Mouse (Mus musculus) spleen, postnatal 14 days (tissue): ENCODE results near the gene Sdhb.

Experiments used
- DNase-seq, 2 experiments: peaks; one replicate each; pipeline ENCODE4 v3.0.0; 2021 to 2022; ENCODE audit warnings: low spot score in 2 of 2

Sdhb gene

GRCm38 (mm10) chr4:140977886-140978692 is 17.1 kb downstream of the Sdhb start:
- no peak for DNase-seq

DNA sequence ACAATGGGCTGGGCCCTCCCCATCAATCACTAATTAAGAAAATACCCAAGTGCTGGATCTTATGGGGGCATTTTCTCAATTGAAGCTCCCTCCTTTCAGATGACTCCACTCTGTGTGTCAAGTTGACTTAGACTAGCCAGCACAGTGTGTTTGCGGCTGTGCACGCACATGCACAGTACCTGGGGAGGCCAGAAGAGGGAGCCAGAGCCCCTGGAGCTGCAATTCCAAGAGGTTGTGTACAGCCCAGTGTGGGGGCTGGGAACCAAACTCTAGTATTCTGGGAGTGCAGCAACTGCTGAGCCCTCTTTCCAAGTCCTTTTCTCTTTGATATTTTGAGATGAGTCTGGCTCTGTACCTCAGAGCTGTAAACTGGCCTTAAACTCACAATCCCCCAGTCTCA is 20.6 kb downstream of the Sdhb start:
- no peak for DNase-seq

DNA sequence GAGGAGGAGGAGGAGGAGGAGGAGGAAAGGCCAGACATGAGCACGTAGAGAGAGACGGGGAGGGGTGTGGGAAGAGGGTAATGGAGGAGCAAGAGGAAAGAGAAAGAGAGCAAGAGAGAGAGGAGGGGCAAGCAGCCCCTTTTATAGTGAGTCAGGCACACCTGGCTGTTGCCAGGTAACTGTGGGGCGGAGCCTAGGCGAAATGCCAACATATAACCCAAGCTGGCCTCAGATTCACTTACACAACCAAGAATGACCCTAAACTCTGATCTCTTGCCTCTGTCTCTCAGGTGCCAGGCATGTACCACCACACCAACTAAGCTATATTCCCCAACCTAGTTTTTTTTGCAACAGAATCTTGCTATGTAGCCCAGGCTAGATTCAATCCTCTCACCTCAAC is 21.8 kb downstream of the Sdhb start:
- no peak for DNase-seq

DNA sequence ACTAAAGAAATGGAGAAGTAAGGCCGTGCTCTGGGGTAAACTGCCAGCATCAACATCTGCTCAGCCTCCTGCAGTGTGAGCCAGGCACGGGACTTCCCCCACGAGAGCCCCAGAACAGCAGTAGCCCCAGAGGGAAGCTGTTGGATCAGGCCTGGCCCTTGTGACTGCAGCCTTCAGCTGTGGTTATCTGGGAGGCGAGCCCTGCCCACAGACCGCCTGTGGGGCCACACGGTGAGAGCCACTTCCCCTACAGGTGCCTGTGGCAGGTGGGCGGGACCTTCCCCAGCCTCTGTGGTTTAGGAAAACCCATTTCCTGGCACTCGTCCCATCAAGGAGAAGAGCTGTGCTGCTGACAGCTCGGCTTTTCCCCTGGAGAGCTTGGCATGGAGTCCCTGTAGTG is 22.4 kb downstream of the Sdhb start:
- peak; percentile 50 to 59 for DNase-seq

- DNase-seq: no peak
Measured at GRCm38 (mm10) chr4:140984544-140984943, 23.5 kb downstream of the Sdhb start.

DNA sequence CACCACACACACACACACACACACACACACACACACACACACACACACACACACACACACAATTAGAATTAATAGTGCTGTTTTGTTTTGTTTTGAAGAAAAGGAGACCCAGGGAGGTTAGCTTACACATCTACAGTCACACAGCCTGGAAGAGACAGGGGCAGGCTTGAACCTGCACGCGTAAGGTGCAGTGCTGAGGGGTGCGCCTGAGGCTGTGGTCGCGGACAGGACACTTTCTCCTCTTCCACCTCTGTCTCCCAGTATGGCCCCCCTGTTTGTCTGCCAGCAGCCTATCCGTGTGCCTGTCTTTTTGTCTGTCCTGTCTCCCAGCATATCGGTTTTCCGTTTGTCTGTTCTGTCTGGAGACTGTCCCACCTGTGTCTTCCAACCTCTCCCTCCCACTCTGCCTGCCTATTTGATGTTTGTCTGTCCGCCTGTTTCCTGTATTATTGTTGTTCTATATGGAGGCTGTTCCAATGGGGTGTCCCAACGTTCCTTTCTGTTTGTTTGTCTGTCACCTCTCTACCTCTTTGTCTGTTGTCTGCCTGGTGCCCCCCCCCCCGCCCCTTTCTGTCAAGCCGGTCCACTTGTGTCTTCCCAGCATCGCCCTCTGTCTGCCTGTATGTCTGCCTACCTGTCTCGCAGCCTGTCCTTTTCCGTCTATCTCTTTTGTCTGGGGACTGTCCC is 25.2 kb downstream of the Sdhb start:
- no peak for DNase-seq

- peak; percentile 78 to 89 for DNase-seq
Measured at GRCm38 (mm10) chr4:140986711-140987395, 25.9 kb downstream of the Sdhb start, which contains the start of gene Atp13a2. Atp13a2 (plus strand) TSS chr4:140986873.

DNA sequence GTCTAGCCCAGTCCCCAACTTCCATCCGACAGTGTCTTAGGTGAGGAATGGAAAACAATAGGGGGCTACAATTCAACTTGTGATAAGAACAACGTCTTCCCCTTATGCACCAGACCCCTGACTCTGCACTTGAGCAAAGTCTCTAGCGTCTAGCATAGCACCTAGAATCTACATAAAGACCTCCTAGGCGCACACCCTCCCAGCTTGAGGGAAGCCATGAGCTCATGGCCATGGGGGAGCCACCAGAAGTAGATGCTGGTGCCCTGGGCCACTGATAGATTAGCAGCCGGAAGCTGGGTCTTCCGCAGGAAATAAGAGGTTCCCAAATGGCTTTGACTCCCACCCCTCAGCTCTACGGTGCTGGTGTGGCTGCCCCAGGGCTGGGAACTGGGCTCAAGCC is 26.5 kb downstream of the Sdhb start:
- DNase-seq: no peak

DNA sequence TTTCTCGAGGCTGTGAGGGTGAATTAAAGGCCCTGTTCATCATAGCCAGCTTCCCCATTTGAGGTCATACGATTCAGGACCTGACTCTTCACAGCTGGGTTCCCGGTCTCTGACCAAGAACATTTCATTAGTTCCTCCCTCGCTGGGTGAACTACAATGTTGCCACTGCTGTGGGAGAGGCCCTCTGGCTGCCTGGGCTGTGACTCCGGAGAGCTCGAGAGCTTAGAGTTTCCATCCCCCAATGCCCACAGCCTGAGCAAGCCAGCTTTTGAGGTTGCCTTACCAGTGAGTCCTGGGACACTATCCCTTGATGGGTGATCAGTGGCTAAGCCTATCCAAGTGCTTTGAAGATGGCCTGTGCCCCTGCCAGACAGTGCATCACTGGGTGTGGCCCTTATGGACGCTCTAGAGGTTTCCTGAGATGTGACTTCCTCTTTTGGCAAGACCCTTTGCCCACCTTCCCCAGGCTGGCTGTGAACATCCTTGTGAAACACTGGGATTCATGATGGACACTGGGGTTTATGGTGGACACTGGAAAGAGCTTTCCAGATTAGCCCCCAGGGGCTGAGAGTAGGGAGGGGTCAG is 27.8 kb downstream of the Sdhb start:
- DNase-seq: peak in 1 of 2 experiments; percentile 28

GRCm38 (mm10) chr4:140989447-140989846 is 28.4 kb downstream of the Sdhb start:
- DNase-seq: peak in 1 of 2 experiments; percentile 30

- no peak for DNase-seq
Measured at GRCm38 (mm10) chr4:140992215-140992614, 31.2 kb downstream of the Sdhb start.

GRCm38 (mm10) chr4:140993846-140994245 is 32.8 kb downstream of the Sdhb start:
- no peak for DNase-seq

DNA sequence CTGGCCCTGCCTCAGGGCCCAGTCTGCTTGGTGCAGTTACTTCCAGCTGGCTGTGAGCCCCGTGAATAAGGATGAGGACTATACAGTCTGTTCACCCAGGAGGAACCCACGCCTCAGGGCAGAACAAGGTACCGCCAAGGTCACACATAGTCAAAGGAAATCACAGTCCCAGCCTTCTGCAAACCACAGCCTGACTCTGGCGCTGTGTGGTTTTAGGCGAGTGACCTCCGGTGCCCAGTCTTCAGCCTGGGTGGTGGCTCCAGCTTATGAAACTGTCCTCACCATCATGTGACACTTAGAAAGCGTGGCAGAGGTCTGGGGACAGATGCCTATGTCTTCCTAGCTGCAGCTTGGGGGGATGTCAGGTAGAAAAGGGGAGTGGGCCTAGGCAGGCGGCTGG is 34.8 kb downstream of the Sdhb start:
- no peak for DNase-seq

DNA sequence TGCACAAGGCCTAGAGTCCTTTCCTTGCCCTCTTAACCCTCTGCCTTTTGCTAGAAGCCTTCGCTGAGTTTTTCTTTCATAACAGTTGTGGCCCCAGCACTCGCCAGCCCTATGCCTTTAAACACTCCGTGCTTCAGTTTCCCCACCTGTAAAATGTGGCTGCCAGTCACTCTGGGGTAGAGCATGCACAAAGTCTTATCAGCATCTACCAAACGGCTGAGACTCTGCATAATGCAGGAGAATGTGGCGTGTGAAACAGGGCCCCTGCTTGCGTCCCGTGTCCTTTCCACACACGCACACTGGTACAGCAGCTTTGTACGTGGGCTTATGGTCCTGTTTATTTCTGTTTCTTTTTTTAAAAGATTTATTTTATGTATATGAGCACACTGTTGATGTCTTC is 35.8 kb downstream of the Sdhb start:
- no peak for DNase-seq

- no peak for DNase-seq
Measured at GRCm38 (mm10) chr4:141005983-141006382, 45.0 kb downstream of the Sdhb start.

DNA sequence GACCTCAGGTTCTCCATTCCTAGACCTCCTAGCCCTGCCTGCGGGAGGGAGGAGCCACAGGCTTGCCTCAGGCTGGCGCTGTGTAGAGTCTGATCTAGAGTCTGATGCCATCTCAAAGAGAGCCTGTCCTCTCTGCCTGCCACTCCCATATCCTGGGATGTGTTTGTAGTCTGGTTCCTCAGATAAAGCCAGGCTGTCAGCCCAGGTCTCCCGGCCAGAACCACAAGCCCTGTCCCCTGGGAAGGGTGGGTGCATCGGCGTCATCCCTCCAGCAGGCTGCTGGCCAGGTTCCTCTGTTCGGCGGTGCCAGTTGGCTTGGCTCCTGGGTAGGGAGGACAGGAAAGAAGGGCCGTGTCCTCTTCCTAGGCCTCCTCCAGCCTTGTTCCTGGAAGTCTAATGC is 47.0 kb downstream of the Sdhb start:
- no peak for DNase-seq

DNA sequence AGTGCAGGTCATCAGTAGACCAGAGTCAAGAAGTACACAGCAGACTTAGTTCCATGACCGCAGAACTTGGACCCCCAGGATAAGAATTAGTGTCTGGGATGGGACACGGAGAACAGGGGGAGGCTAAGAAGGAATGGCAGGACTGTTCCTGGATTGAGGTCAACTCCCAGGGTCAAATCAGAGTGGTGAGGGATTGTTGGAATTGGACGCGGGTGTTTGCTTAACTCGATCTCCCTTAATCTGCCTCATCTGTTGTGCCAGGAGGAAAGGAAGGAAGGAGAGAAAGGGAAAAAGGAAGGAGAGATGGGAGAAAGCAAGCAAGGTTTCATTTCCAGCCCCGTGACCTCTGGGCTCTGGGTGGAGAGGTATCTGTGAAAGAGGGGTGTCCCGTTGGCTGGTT is 49.1 kb downstream of the Sdhb start, which contains the start of gene Mfap2:
Gene Mfap2 (plus strand): TSS at position 301 of the 400 bp plus-strand sequence.
- DNase-seq: no peak

- no peak for DNase-seq
Measured at GRCm38 (mm10) chr4:141010526-141010925, 49.5 kb downstream of the Sdhb start.

GRCm38 (mm10) chr4:141010941-141011429 is 50.0 kb downstream of the Sdhb start:
- DNase-seq: no peak

DNA sequence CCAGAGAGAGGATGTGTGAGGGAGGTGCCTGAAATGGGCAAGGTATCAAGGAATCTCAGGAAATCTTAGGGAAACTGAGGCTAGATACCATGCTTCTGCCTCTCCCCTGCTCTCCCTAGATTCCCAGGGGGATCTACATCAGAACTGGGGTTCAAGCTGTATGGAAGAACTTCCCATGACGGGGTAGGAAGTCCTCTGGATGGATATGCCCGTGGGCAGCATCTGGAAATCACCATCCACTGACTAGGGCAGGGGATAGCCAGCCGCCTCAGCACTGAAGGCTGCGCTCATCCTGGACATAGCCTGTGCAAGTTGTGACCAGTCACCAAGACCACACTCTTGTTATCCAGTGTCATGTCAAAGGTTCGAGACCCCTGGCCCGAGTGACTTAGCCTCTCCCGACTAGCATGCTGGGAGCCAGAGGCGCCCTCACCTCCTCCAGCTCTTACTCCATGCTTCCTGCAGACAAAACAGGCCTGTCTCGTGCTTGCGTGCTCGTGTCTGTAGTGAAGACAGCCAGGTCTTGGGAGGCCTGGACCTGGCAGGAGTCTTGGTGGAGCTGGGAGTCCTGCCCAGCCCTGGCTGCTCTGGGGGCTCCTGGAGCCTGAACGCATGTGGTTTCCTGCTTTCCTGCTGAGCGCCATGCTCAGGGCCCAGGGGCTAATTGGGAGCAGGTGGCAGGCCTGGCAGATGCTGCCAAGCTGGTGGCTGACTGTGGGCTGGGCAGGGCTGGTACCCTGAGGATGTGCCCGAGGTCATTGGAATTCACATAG is 50.7 kb downstream of the Sdhb start:
- DNase-seq: no peak

GRCm38 (mm10) chr4:141012558-141012957 is 51.6 kb downstream of the Sdhb start:
- no peak for DNase-seq
